Mouse (Mus musculus) intestine, postnatal 0 days (tissue): ENCODE measurements around the gene Mettl14. TPM values are rescaled to one million over a fixed set of nuclear protein-coding genes. Genes with fewer than 3 reads are reported as not detected.

Experiments used
- ATAC-seq: fragments of 200-750 bp; cut with Nextera tagmentation; 2 replicates; pipeline ENCODE4 v1.8.0; 2017; ENCODE audit warnings: mild to moderate bottlenecking, moderate TSS enrichment, moderate library complexity
- H3K27ac ChIP-seq: fragments of 300-500 bp; sonication (generic); 2 replicates; pipeline ENCODE4 v1.5.1; 2014; ENCODE audit warnings: mild to moderate bottlenecking, low read depth, low read length, moderate library complexity
- H3K27me3 ChIP-seq: fragments of 300-500 bp; sonication (generic); replicated peaks from 2 replicates; pipeline ENCODE4 v1.6.1; 2014; ENCODE audit warnings: low read length, mixed read lengths; ENCODE audit not compliant: control insufficient read depth, insufficient read depth
- H3K36me3 ChIP-seq: fragments of 300-500 bp; sonication (generic); 2 replicates; pipeline ENCODE4 v1.6.1; 2014; ENCODE audit warnings: mild to moderate bottlenecking, moderate library complexity; ENCODE audit not compliant: control insufficient read depth, insufficient read depth
- H3K4me1 ChIP-seq: fragments of 300-500 bp; sonication (generic); replicated peaks from 2 replicates; pipeline ENCODE4 v1.6.1; 2014; ENCODE audit warnings: antibody characterized with exemption, low read length, mixed read lengths; ENCODE audit not compliant: control insufficient read depth, insufficient read depth
- H3K4me2 ChIP-seq: fragments of 300-500 bp; sonication (generic); replicated peaks from 2 replicates; pipeline ENCODE4 v1.6.1; 2014; ENCODE audit warnings: low read depth, mild to moderate bottlenecking, moderate library complexity
- H3K4me3 ChIP-seq: fragments of 300-500 bp; sonication (generic); 2 replicates; pipeline ENCODE4 v1.5.1; 2014; ENCODE audit warnings: low read depth, low read length
- H3K9ac ChIP-seq: fragments of 300-500 bp; sonication (generic); 2 replicates; pipeline ENCODE4 v1.6.1; 2014; ENCODE audit warnings: mild to moderate bottlenecking, low read depth, low read length
- H3K9me3 ChIP-seq: fragments of 300-500 bp; sonication (generic); 2 replicates; pipeline ENCODE4 v1.6.1; 2016; ENCODE audit warnings: mixed run types; ENCODE audit not compliant: control insufficient read depth
- CTCF ChIP-seq: sonication (generic); IDR thresholded peaks from 2 replicates; pipeline ENCODE4 v1.5.1; 2016; ENCODE audit warnings: low read depth, mild to moderate bottlenecking, control low read depth, antibody characterized with exemption, moderate library complexity
- WGBS: fragments of 180-500 bp; shearing (Covaris S2); extraction: QIAGEN DNeasy Blood & Tissue Kit; methylation state at CpG from one replicate; pipeline ENCODE4 v1.1.7; 2014; 5-methylcytosine and 5-hydroxymethylcytosine counted together
- polyA plus RNA-seq: library from polyadenylated mRNA; unstranded; fragments of >200 nt; fragmentation: Nextera tagmentation; extraction: Ambion mirVana; gene quantifications from 2 replicates; pipeline ENCODE4 v1.2.1, GENCODE M21; 2015

The Mettl14 gene
- polyA plus RNA-seq, 1 experiment from 2014 or later, result 11.1 TPM

GRCm38 (mm10) chr3:123351519-123351918, 34.4 kb downstream of the Mettl14 start:
- no peak for TF ChIP-seq CTCF
- no peaks in the 10 kb centered on the region for H3K9me3 ChIP-seq
- H3K27me3 ChIP-seq, result no peaks in the 10 kb centered on the region
- no peak for ATAC-seq
- no peak overlapping the region for H3K9ac ChIP-seq
- H3K36me3 ChIP-seq, result peaks cover 74% of the 10 kb centered on the region
- H3K4me1 ChIP-seq, result no peaks in the 10 kb centered on the region
- no peak overlapping the region for H3K27ac ChIP-seq
- H3K4me2 ChIP-seq, result no peak overlapping the region
- no peak overlapping the region for H3K4me3 ChIP-seq
- 67% methylated on average over 2 of the region's 2 CpGs for WGBS

- Histone ChIP-seq H3K27me3 (no peaks in the 10 kb centered on the region), H3K9me3 (no peaks in the 10 kb centered on the region), H3K36me3 (peaks cover 72% of the 10 kb centered on the region), H3K4me2 (no peak overlapping the region), H3K4me3 (no peak overlapping the region), H3K27ac (no peak overlapping the region), H3K4me1 (no peaks in the 10 kb centered on the region), H3K9ac (no peak overlapping the region)
- WGBS, result 78% methylated on average over 8 of the region's 8 CpGs
- ATAC-seq, result no peak
- no peak for TF ChIP-seq CTCF
Observed at GRCm38 (mm10) chr3:123350602-123351001, 35.3 kb downstream of the Mettl14 start.

- H3K4me2 ChIP-seq, result no peak overlapping the region
- no peaks in the 10 kb centered on the region for H3K4me1 ChIP-seq
- no peaks in the 10 kb centered on the region for H3K27me3 ChIP-seq
- no peak for ATAC-seq
- WGBS, result 70% methylated on average over 12 of the region's 12 CpGs
- no peaks in the 10 kb centered on the region for H3K9me3 ChIP-seq
- no peak overlapping the region for H3K27ac ChIP-seq
- TF ChIP-seq CTCF, result no peak
- H3K4me3 ChIP-seq, result no peak overlapping the region
- H3K9ac ChIP-seq, result no peak overlapping the region
- H3K36me3 ChIP-seq, result peaks cover 61% of the 10 kb centered on the region
Observed at GRCm38 (mm10) chr3:123348080-123348802, 37.7 kb downstream of the Mettl14 start.

- Histone ChIP-seq H3K9ac (no peak overlapping the region), H3K4me3 (no peak overlapping the region), H3K9me3 (no peaks in the 10 kb centered on the region), H3K27me3 (no peaks in the 10 kb centered on the region), H3K36me3 (peaks cover 45% of the 10 kb centered on the region), H3K27ac (peak overlapping the region; percentile 47; the same call in 1 of the 2 replicates), H3K4me2 (no peak overlapping the region), H3K4me1 (no peaks in the 10 kb centered on the region)
- no peak for TF ChIP-seq CTCF
- 25% methylated on average over 6 of the region's 6 CpGs for WGBS
- peak; percentile 77 for ATAC-seq
Observed at GRCm38 (mm10) chr3:123343690-123344089, 42.2 kb downstream of the Mettl14 start.

GRCm38 (mm10) chr3:123341049-123341448, 44.9 kb downstream of the Mettl14 start:
- Histone ChIP-seq H3K27me3 (no peaks in the 10 kb centered on the region), H3K27ac (no peak overlapping the region), H3K9ac (no peak overlapping the region), H3K36me3 (peaks cover 46% of the 10 kb centered on the region), H3K4me1 (no peaks in the 10 kb centered on the region), H3K4me2 (no peak overlapping the region), H3K9me3 (no peaks in the 10 kb centered on the region), H3K4me3 (no peak overlapping the region)
- no peak for ATAC-seq
- WGBS, result 92% methylated on average over 2 of the region's 2 CpGs
- TF ChIP-seq CTCF, result no peak

- no peak overlapping the region for H3K4me2 ChIP-seq
- no peak overlapping the region for H3K9ac ChIP-seq
- no peaks in the 10 kb centered on the region for H3K27me3 ChIP-seq
- no peak overlapping the region for H3K27ac ChIP-seq
- H3K9me3 ChIP-seq, result no peaks in the 10 kb centered on the region
- WGBS, result 42% methylated on average over 12 of the region's 12 CpGs
- H3K4me1 ChIP-seq, result peaks cover 7% of the 10 kb centered on the region; the same call in 1 of the 2 replicates
- ATAC-seq, result no peak
- H3K4me3 ChIP-seq, result no peak overlapping the region
- TF ChIP-seq CTCF, result no peak
- H3K36me3 ChIP-seq, result peaks cover 30% of the 10 kb centered on the region
Observed at GRCm38 (mm10) chr3:123338666-123339195, 47.2 kb downstream of the Mettl14 start.
